Mouse (Mus musculus): ENCODE data around the gene Prkch.

- TF ChIP-seq CTCF (IDR thresholded peaks at IDR 0.05; ENCODE audit: control insufficient read depth, insufficient read depth, insufficient replicate concordance, low read depth, low read length) (no peak), POLR2A (IDR thresholded peaks at IDR 0.05; ENCODE audit: control insufficient read depth, low read depth, low read length) (no peak)
Measured at GRCm38 (mm10) chr12:73587262-73587661, 2.7 kb downstream of the Prkch start.
